Mouse (Mus musculus): ENCODE measurements around the gene Olfr164.

Olfr164 gene

DNA sequence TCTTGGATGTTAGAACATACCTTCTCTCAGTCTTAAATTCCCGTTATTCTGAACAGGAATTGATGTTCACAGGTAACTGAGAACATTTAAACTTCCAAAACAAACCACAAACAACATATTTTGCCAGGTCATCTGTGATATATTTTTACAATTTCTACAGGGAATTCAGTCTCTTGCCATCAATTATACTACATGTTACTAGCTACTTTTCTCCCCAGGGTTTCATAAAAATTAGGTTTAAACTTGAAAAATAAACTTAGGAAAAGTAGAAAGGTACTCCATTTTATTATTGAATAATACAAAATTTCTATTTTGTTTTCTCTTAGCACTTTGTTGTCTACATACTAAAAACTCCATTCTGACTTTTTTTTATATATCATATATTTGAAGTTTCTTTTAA lies at the start of gene Olfr164:
Gene Olfr164, minus strand, starts transcription at position 101 of the 400 bp plus-strand sequence.
- no peak for DNase-seq (ENCODE audit: low spot score in 2 of 2)

DNA sequence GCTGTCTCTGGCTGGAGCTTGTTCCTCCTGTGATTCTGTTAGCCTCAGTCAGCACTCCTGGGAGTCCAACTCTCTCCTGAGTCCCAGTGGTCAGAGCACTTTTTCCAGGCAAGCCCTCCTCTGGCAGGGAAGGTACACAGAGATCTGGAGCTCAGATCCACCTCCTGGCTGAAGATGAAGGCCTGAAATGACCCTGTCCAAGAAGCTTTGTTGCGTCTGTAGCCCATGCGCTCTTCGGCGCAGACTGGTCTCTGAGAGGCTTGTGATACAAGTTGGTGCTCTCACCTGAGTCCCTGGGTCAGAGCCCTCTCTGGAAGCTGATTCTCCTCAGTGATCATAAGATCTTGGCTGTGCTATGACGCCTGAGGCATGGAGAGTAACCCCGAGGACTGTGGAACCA lies 35.2 kb upstream of the Olfr164 start:
- no peak for DNase-seq (ENCODE audit: low spot score in 2 of 2)

DNA sequence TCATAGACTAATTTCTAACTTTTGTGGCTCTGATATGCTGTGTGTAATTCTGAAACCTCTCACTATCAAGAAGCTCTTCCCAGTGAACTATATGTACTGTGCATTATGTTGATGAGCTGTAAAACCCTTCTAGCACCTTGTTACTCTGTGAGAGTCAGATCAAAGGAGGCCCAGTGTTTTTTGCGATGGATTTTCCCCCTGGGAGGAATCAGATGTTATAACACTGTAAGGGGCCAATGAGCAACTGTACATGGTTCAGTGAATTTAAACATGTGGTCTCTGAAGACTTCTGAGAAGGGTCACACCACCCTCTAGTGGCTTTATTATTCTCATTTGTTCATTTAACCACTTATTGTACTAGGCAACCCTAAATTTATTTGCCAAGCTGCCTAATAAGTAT lies 50.6 kb downstream of the Olfr164 start:
- no peak for DNase-seq (ENCODE audit: low spot score in 2 of 2)

DNA sequence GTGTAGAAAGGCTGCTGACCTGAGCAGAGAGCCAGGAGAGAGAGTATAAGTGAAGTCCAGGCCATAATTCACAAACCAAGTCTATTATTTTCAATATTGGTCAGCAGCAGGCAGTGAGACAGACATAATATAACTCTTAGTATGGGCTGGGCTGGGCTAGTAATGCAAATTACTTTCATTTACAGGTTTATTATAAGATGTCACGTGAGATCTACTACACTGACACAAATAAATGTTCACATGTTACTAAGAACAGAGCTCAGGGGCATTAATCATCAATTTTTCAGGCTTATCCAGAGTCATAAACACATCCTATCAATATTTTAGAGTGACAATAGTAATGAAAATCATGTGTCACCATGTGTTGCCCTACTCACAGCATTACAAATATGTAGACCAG lies 53.1 kb downstream of the Olfr164 start:
- DNase-seq (ENCODE audit: low spot score in 2 of 2), result no peak

DNA sequence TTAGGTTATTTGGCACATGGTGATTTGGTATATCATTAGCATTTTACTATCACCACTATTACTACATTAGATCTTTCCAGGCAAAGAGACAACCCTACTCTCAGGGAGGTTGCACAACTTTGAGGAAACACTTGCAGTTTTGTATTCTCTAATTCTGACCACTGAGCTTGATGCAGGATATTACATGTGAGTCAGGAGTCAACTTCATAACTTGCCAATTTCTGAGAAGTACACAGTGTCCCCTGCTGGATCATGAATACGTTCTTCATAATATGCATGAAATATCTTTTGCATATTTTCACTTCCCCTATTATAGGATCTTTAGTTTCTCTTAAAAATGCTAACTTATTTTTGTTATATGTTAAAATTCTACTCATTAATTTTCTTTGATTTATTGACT lies 68.0 kb downstream of the Olfr164 start:
- DNase-seq (ENCODE audit: low spot score in 2 of 2), result no peak

DNA sequence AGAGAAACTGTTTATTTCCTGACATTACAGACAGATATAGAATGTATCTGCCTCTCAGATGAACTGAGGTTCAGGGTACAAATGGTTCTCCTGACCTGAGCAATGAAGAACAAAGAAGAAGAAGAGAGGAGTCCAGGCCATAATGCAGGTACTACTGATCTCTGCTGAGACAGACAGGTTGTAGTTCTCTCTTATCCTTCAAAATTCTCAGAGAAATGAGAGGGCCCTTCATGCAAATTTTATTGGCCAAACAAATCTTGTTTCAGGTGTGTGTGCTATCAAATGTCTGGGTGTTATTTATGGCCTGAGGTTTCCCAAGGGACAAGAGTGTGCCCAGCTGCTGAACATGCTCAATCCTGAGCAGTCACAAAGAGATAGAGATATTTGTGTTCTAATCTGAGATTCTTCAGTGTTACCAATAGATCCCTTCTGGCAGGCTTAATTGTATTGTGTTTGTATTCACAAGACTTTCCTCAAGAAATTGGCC lies 72.3 kb downstream of the Olfr164 start:
- no peak for DNase-seq (ENCODE audit: low spot score in 2 of 2)

DNA sequence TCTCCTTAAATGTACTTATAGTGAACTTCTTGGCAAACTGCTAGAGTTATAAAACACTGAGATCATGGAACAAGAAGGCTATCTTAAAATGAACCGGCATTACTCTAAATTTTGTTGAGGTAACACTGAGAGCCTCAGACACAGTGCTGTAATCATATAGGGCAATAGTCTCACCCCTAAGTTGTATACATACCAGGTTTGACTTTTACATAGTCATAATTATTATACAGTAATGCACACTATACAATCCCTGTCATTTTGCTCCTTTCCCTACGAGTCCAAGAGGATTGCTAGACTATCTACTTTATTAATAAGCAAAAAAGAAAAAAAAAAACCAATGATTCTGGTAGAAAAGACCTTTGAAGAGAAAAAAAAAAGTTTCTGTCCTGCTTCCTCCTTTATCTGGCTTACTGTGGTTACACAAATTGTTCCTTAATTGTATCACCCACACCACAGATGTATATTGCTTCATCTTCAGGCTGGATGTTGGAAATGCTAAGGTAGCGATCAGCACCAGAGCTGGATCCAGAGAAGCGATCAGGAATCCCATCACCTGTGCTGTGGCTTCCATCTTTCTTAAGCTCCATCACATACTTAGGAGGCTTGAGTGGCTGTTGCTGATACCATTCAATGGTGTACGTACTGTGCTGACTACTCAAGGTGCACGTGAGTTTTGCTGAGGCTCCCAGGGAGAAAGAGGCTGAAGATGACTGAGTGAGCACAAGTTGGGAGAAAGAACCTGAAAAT lies 72.9 kb downstream of the Olfr164 start:
- DNase-seq (ENCODE audit: low spot score in 2 of 2), result no peak

DNA sequence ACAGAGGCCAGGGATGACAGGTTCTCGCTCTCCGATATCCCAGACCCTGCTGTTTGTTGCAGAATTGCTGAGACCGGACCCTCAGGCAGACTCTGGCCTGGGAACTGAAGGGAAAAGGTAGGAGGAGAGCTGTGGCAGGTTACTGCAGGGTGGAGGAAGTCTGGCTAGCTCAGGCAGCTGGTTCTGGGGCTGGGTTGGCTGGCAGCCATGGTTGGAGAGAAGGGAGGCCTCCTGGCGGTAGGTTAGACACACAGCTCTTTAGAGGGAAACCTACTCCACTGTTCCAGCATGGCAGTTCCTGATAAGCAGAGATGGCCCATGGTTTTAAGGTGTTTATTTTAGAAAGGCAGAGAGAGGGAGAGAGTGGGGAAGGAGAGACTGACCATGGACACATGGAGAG lies 77.1 kb downstream of the Olfr164 start:
- no peak for DNase-seq (ENCODE audit: low spot score in 2 of 2)
